29 mouse cellular contexts compared by ENCODE assay signal in genomic region chr8:121995112-121995511, GRCm38 (mm10). TPM values are rescaled to one million over a fixed set of nuclear protein-coding genes. Genes with fewer than 3 reads are reported as not detected.
A peak's percentile ranks its signal among the peaks of the same experiment; 100 is the strongest.
DNase-seq lines count a peak whose midpoint lies in the region; ATAC-seq and TF ChIP-seq lines count a peak whose summit lies in the region.
"Had no signal": no experiment of that assay in that cellular context is flagged by ENCODE, and none has a peak within 500 bp of the region (broad histone marks: within the 10 kb centered on the region; RNA-seq: fewer than 3 reads in every experiment).

No protein-coding gene starts in this region.

- no peaks in the 10 kb centered on the region for H3K27me3 ChIP-seq in forebrain, embryonic 14.5 days (replicated peaks; ENCODE audit: control insufficient read depth, insufficient read depth, low read length)
- H3K27me3 ChIP-seq in forebrain, embryonic 12.5 days: no peaks in the 10 kb centered on the region
- H3K27me3 ChIP-seq in lung, postnatal 0 days (replicated peaks; ENCODE audit: insufficient read depth, low read length): no peaks in the 10 kb centered on the region
- no peaks in the 10 kb centered on the region for H3K27me3 ChIP-seq in embryonic facial prominence, embryonic 15.5 days
- H3K27me3 ChIP-seq in kidney, embryonic 16.5 days (ENCODE audit: insufficient read depth, low read length): no peaks in the 10 kb centered on the region
- no peaks in the 10 kb centered on the region for H3K27me3 ChIP-seq in midbrain, embryonic 11.5 days (ENCODE audit: control insufficient read depth, insufficient read depth, low read length)
- H3K27me3 ChIP-seq: forebrain, embryonic 15.5 days; limb, embryonic 13.5 days; midbrain, embryonic 15.5 days; neural tube, embryonic 15.5 days had no signal

- no peak for ATAC-seq in forebrain, embryonic 14.5 days
- ATAC-seq in forebrain, embryonic 12.5 days (ENCODE audit: low FRiP score): no peak
- ATAC-seq in lung, postnatal 0 days: peak; percentile 45
- no peak for ATAC-seq in embryonic facial prominence, embryonic 15.5 days (ENCODE audit: insufficient number of reproducible peaks, low FRiP score, low TSS enrichment, low read depth)
- no peak for ATAC-seq in kidney, embryonic 16.5 days (ENCODE audit: low FRiP score, low TSS enrichment)
- ATAC-seq in midbrain, embryonic 11.5 days (ENCODE audit: low FRiP score): no peak
- ATAC-seq: forebrain, embryonic 15.5 days; midbrain, embryonic 15.5 days had no signal

- H3K4me2 ChIP-seq in forebrain, embryonic 14.5 days (ENCODE audit: low read length): no peak overlapping the region
- H3K4me2 ChIP-seq in forebrain, embryonic 12.5 days: no peak overlapping the region
- H3K4me2 ChIP-seq in lung, postnatal 0 days (replicated peaks; ENCODE audit: low read depth, low read length): no peak overlapping the region
- no peak overlapping the region for H3K4me2 ChIP-seq in embryonic facial prominence, embryonic 15.5 days (replicated peaks)
- H3K4me2 ChIP-seq in kidney, embryonic 16.5 days (replicated peaks; ENCODE audit: low read depth, low read length): no peak overlapping the region
- H3K4me2 ChIP-seq in midbrain, embryonic 11.5 days: no peak overlapping the region
- H3K4me2 ChIP-seq: forebrain, embryonic 15.5 days; limb, embryonic 13.5 days; liver, embryonic 11.5 days; midbrain, embryonic 15.5 days; neural tube, embryonic 15.5 days had no signal

- no peak for DNase-seq in forebrain, embryonic 14.5 days (ENCODE audit: low spot score)
- DNase-seq in lung, postnatal 0 days (ENCODE audit: low spot score): no peak
- no peak for DNase-seq in lung, postnatal 14 days
- DNase-seq in midbrain, embryonic 11.5 days (ENCODE audit: low spot score, missing footprints): no peak
- DNase-seq: adrenal gland, postnatal 25 days; cerebellum, adult 11-12 months; cerebellum, postnatal 10 days; gastrocnemius, adult 2 months; gastrocnemius, postnatal 36 days; heart, adult 2 months; heart, postnatal 14 days; kidney, adult 11 months; kidney, postnatal 25 days; right cerebral cortex, postnatal 25 days; thymus, adult 18-20 months; thymus, postnatal 4 days had no signal

- H3K27ac ChIP-seq in forebrain, embryonic 14.5 days (ENCODE audit: low read depth, low read length): no peak overlapping the region
- H3K27ac ChIP-seq in forebrain, embryonic 12.5 days: no peak overlapping the region
- no peak overlapping the region for H3K27ac ChIP-seq in lung, postnatal 0 days (ENCODE audit: low read length)
- 0 out of 2 replicates have a peak overlapping the region, but pooled peaks have one; percentile 24 for H3K27ac ChIP-seq in embryonic facial prominence, embryonic 15.5 days (replicated peaks)
- H3K27ac ChIP-seq in kidney, embryonic 16.5 days (ENCODE audit: low read length): no peak overlapping the region
- no peak overlapping the region for H3K27ac ChIP-seq in midbrain, embryonic 11.5 days (ENCODE audit: low read depth, low read length)
- H3K27ac ChIP-seq: gastrocnemius, adult 2 months; heart, adult 2 months; limb, embryonic 13.5 days; macrophage; midbrain, embryonic 15.5 days; neural tube, embryonic 15.5 days had no signal

- no peak for TF ChIP-seq CTCF in lung, postnatal 0 days (IDR thresholded peaks at IDR 0.05)

- peak overlapping the region; percentile 21; the same call in 1 of the 2 replicates for H3K9ac ChIP-seq in forebrain, embryonic 14.5 days (ENCODE audit: low read length)
- H3K9ac ChIP-seq in forebrain, embryonic 12.5 days: no peak overlapping the region
- H3K9ac ChIP-seq in lung, postnatal 0 days (replicated peaks; ENCODE audit: low read depth): no peak overlapping the region
- no peak overlapping the region for H3K9ac ChIP-seq in embryonic facial prominence, embryonic 15.5 days
- no peak overlapping the region for H3K9ac ChIP-seq in kidney, embryonic 16.5 days (replicated peaks; ENCODE audit: low read length)
- no peak overlapping the region for H3K9ac ChIP-seq in midbrain, embryonic 11.5 days (ENCODE audit: low read length)
- H3K9ac ChIP-seq: forebrain, embryonic 15.5 days; limb, embryonic 13.5 days; midbrain, embryonic 15.5 days; neural tube, embryonic 15.5 days had no signal

- H3K4me3 ChIP-seq in forebrain, embryonic 14.5 days (ENCODE audit: low read depth, low read length): no peak overlapping the region
- no peak overlapping the region for H3K4me3 ChIP-seq in forebrain, embryonic 12.5 days (replicated peaks)
- H3K4me3 ChIP-seq in lung, postnatal 0 days (ENCODE audit: low read depth, low read length): no peak overlapping the region
- H3K4me3 ChIP-seq in embryonic facial prominence, embryonic 15.5 days (replicated peaks): no peak overlapping the region
- no peak overlapping the region for H3K4me3 ChIP-seq in kidney, embryonic 16.5 days (ENCODE audit: low read length)
- H3K4me3 ChIP-seq in midbrain, embryonic 11.5 days (ENCODE audit: low read depth, low read length): no peak overlapping the region
- H3K4me3 ChIP-seq: forebrain, embryonic 15.5 days; gastrocnemius, adult 2 months; heart, adult 2 months; limb, embryonic 13.5 days; midbrain, embryonic 15.5 days; neural tube, embryonic 15.5 days had no signal

- H3K4me1 ChIP-seq in forebrain, embryonic 14.5 days (ENCODE audit: control insufficient read depth, insufficient read depth, low read length): no peaks in the 10 kb centered on the region
- no peaks in the 10 kb centered on the region for H3K4me1 ChIP-seq in forebrain, embryonic 12.5 days
- H3K4me1 ChIP-seq in lung, postnatal 0 days (ENCODE audit: insufficient read depth, low read depth, low read length): no peaks in the 10 kb centered on the region
- peaks cover 26% of the 10 kb centered on the region for H3K4me1 ChIP-seq in embryonic facial prominence, embryonic 15.5 days
- no peaks in the 10 kb centered on the region for H3K4me1 ChIP-seq in kidney, embryonic 16.5 days (ENCODE audit: insufficient read depth, low read length)
- no peaks in the 10 kb centered on the region for H3K4me1 ChIP-seq in midbrain, embryonic 11.5 days (ENCODE audit: control insufficient read depth, insufficient read depth, low read length)
- H3K4me1 ChIP-seq: limb, embryonic 13.5 days; midbrain, embryonic 15.5 days; neural tube, embryonic 15.5 days had no signal

- no peaks in the 10 kb centered on the region for H3K9me3 ChIP-seq in forebrain, embryonic 14.5 days (replicated peaks; ENCODE audit: control insufficient read depth, low read length)
- H3K9me3 ChIP-seq in forebrain, embryonic 12.5 days: no peaks in the 10 kb centered on the region
- no peaks in the 10 kb centered on the region for H3K9me3 ChIP-seq in lung, postnatal 0 days (ENCODE audit: low read length)
- no peaks in the 10 kb centered on the region for H3K9me3 ChIP-seq in embryonic facial prominence, embryonic 15.5 days (replicated peaks)
- H3K9me3 ChIP-seq in kidney, embryonic 16.5 days (ENCODE audit: low read length): no peaks in the 10 kb centered on the region
- no peaks in the 10 kb centered on the region for H3K9me3 ChIP-seq in midbrain, embryonic 11.5 days (ENCODE audit: control insufficient read depth, low read length)
- H3K9me3 ChIP-seq: forebrain, embryonic 15.5 days; limb, embryonic 13.5 days; midbrain, embryonic 15.5 days; neural tube, embryonic 15.5 days had no signal

- no peak for TF ChIP-seq EP300 in lung, postnatal 0 days (IDR thresholded peaks at IDR 0.05)

- 95% methylated on average over 4 of the region's 4 CpGs for WGBS in forebrain, embryonic 14.5 days
- 92% methylated on average over 4 of the region's 4 CpGs for WGBS in forebrain, embryonic 12.5 days
- WGBS in lung, postnatal 0 days: 67% methylated on average over 4 of the region's 4 CpGs
- WGBS in embryonic facial prominence, embryonic 15.5 days: 67% methylated on average over 4 of the region's 4 CpGs
- WGBS in kidney, embryonic 16.5 days: 66% methylated on average over 4 of the region's 4 CpGs
- WGBS in midbrain, embryonic 11.5 days: 80% methylated on average over 4 of the region's 4 CpGs

- H3K36me3 ChIP-seq in forebrain, embryonic 14.5 days (ENCODE audit: control insufficient read depth, insufficient read depth, low read length): peaks cover 80% of the 10 kb centered on the region
- H3K36me3 ChIP-seq in forebrain, embryonic 12.5 days (replicated peaks): peaks cover 87% of the 10 kb centered on the region
- peaks cover 30% of the 10 kb centered on the region for H3K36me3 ChIP-seq in lung, postnatal 0 days (ENCODE audit: insufficient read depth, low read length)
- H3K36me3 ChIP-seq in embryonic facial prominence, embryonic 15.5 days: peaks cover 66% of the 10 kb centered on the region
- peaks cover 45% of the 10 kb centered on the region for H3K36me3 ChIP-seq in kidney, embryonic 16.5 days (ENCODE audit: insufficient read depth, low read length)
- peaks cover 18% of the 10 kb centered on the region for H3K36me3 ChIP-seq in midbrain, embryonic 11.5 days (ENCODE audit: control insufficient read depth, insufficient read depth, low read length)

RNA-seq across cellular contexts. Expression of gene Banp, which starts 45.6 kb away (rescaled TPM):
- polyA plus RNA-seq in forebrain, embryonic 14.5 days (2014; fragmentation: Nextera tagmentation; extraction: Ambion mirVana): 47.2 and 57.7 TPM in 2 replicates
- 49.1 and 65.9 TPM in 2 replicates for polyA plus RNA-seq in forebrain, embryonic 12.5 days (2016; fragmentation: Nextera tagmentation; extraction: Ambion mirVana)
- polyA plus RNA-seq in lung, postnatal 0 days (2015; fragmentation: Nextera tagmentation; extraction: Ambion mirVana): 17.1 and 30.7 TPM in 2 replicates
- 46.3 and 48.5 TPM in 2 replicates for polyA plus RNA-seq in embryonic facial prominence, embryonic 15.5 days (2015; fragmentation: Nextera tagmentation; extraction: Ambion mirVana)
- polyA plus RNA-seq in kidney, embryonic 16.5 days (2015; fragmentation: Nextera tagmentation; extraction: Ambion mirVana): 50.7 TPM in 2 replicates
- 48.8 and 53.4 TPM in 2 replicates for polyA plus RNA-seq in midbrain, embryonic 11.5 days (2014; fragmentation: Nextera tagmentation; extraction: Ambion mirVana)

RNA-seq across cellular contexts. Expression of gene Car5a, which starts 50.4 kb away (rescaled TPM):
- polyA plus RNA-seq in forebrain, embryonic 14.5 days (2014; fragmentation: Nextera tagmentation; extraction: Ambion mirVana): 0.28 and 0.46 TPM in 2 replicates
- 0.31 TPM in 1 of 2 replicates, not detected in the other for polyA plus RNA-seq in forebrain, embryonic 12.5 days (2016; fragmentation: Nextera tagmentation; extraction: Ambion mirVana)
- polyA plus RNA-seq in lung, postnatal 0 days (2015; fragmentation: Nextera tagmentation; extraction: Ambion mirVana): 0.37 and 0.61 TPM in 2 replicates
- polyA plus RNA-seq in embryonic facial prominence, embryonic 15.5 days (2015; fragmentation: Nextera tagmentation; extraction: Ambion mirVana): 0.13 TPM in 1 of 2 replicates, not detected in the other
- polyA plus RNA-seq in kidney, embryonic 16.5 days (2015; fragmentation: Nextera tagmentation; extraction: Ambion mirVana): not detected in 2 replicates
- 0.14 TPM in 1 of 2 replicates, not detected in the other for polyA plus RNA-seq in midbrain, embryonic 11.5 days (2014; fragmentation: Nextera tagmentation; extraction: Ambion mirVana)
- polyA plus RNA-seq: heart, adult 2 months; heart, embryonic 14.5 days; hindbrain, embryonic 11.5 days; kidney, embryonic 14.5 days; limb, embryonic 13.5 days; lung, embryonic 16.5 days; macrophage had no signal
